In genomic region chr9:110071843-110072242, GRCm38 (mm10) we compare ENCODE assay signal across 8 mouse cellular contexts. TPM values are rescaled to one million over a fixed set of nuclear protein-coding genes. Genes with fewer than 3 reads are reported as not detected.
DNase-seq lines count a peak whose midpoint lies in the region; ATAC-seq and TF ChIP-seq lines count a peak whose summit lies in the region.

No protein-coding gene starts in this region.

- H3K4me3 ChIP-seq in gastrocnemius, adult 2 months, result no peak overlapping the region
- no peak overlapping the region for H3K4me3 ChIP-seq in kidney, postnatal 0 days (replicated peaks; ENCODE audit: low read depth, low read length)
- no peak overlapping the region for H3K4me3 ChIP-seq in liver, embryonic 13.5 days (replicated peaks)
- no peak overlapping the region for H3K4me3 ChIP-seq in neural tube, embryonic 13.5 days

- H3K27me3 ChIP-seq in kidney, postnatal 0 days (ENCODE audit: insufficient read depth, low read length), result no peaks in the 10 kb centered on the region
- H3K27me3 ChIP-seq in liver, embryonic 13.5 days, result no peaks in the 10 kb centered on the region
- no peaks in the 10 kb centered on the region for H3K27me3 ChIP-seq in neural tube, embryonic 13.5 days

- intact Hi-C loops in gastrocnemius, adult 2 months (cut with DNase I), result loop anchor here (1.0 kb wide), 2 partner anchors 87 to 178 kb away; no protein-coding TSS in a partner anchor

- no peaks in the 10 kb centered on the region for H3K9me3 ChIP-seq in kidney, postnatal 0 days (replicated peaks; ENCODE audit: low read length)
- no peaks in the 10 kb centered on the region for H3K9me3 ChIP-seq in liver, embryonic 13.5 days (replicated peaks)
- H3K9me3 ChIP-seq in neural tube, embryonic 13.5 days, result no peaks in the 10 kb centered on the region

- 0% methylated on average over 1 of the region's 1 CpGs for WGBS in kidney, postnatal 0 days
- 3% methylated on average over 1 of the region's 1 CpGs for WGBS in liver, embryonic 13.5 days (ENCODE audit: insufficient replicate concordance)
- 0% methylated on average over 1 of the region's 1 CpGs for WGBS in neural tube, embryonic 13.5 days

- H3K4me2 ChIP-seq in kidney, postnatal 0 days (ENCODE audit: low read length), result no peak overlapping the region
- no peak overlapping the region for H3K4me2 ChIP-seq in liver, embryonic 13.5 days
- no peak overlapping the region for H3K4me2 ChIP-seq in neural tube, embryonic 13.5 days

- 0 out of 2 replicates have a peak, but pooled peaks cover 40% of the 10 kb centered on the region for H3K36me3 ChIP-seq in kidney, postnatal 0 days (ENCODE audit: insufficient read depth, low read length)
- peaks cover 12% of the 10 kb centered on the region for H3K36me3 ChIP-seq in liver, embryonic 13.5 days
- peaks cover 83% of the 10 kb centered on the region for H3K36me3 ChIP-seq in neural tube, embryonic 13.5 days

- peak; percentile 66 for DNase-seq in CD4-positive helper T cell, adult 2 months (ENCODE audit: low read depth, low spot score)
- peak; percentile 83 for DNase-seq in ZHBTc4 (ENCODE audit: low read depth, low spot score)
- peak; percentile 88 to 92 for DNase-seq in cerebellum, postnatal 36 days
- DNase-seq in gastrocnemius, adult 2 months, result peak; percentile 75
- DNase-seq in kidney, postnatal 0 days (ENCODE audit: low spot score), result peak; percentile 84
- peak; percentile 46 for DNase-seq in liver, embryonic 13.5 days
- DNase-seq in thymus, postnatal 14 days, result peak; percentile 91

- H3K27ac ChIP-seq in gastrocnemius, adult 2 months, result peak overlapping the region; percentile 69; the same call in 1 of the 2 replicates
- H3K27ac ChIP-seq in kidney, postnatal 0 days, result no peak overlapping the region
- H3K27ac ChIP-seq in liver, embryonic 13.5 days, result no peak overlapping the region
- 0 out of 2 replicates have a peak overlapping the region, but pooled peaks have one; percentile 11 for H3K27ac ChIP-seq in neural tube, embryonic 13.5 days (replicated peaks)

- H3K9ac ChIP-seq in kidney, postnatal 0 days (ENCODE audit: low read depth, low read length), result no peak overlapping the region
- no peak overlapping the region for H3K9ac ChIP-seq in liver, embryonic 13.5 days
- H3K9ac ChIP-seq in neural tube, embryonic 13.5 days, result no peak overlapping the region

- ATAC-seq in kidney, postnatal 0 days (replicated peaks; ENCODE audit: low FRiP score, low read depth), result peak; percentile 21; the same call in 1 of the 2 replicates
- no peak for ATAC-seq in liver, embryonic 13.5 days (ENCODE audit: low read depth)
- peak; percentile 36; the same call in 1 of the 2 replicates for ATAC-seq in neural tube, embryonic 13.5 days (ENCODE audit: low read depth)

- peak; percentile 86 for TF ChIP-seq CTCF in gastrocnemius, adult 2 months (IDR thresholded peaks at IDR 0.05)
- peak; percentile 94 for TF ChIP-seq CTCF in kidney, postnatal 0 days (IDR thresholded peaks at IDR 0.05; ENCODE audit: low read depth)

- H3K4me1 ChIP-seq in kidney, postnatal 0 days (replicated peaks; ENCODE audit: insufficient read depth, low read length), result no peaks in the 10 kb centered on the region
- H3K4me1 ChIP-seq in liver, embryonic 13.5 days (replicated peaks), result no peaks in the 10 kb centered on the region
- no peaks in the 10 kb centered on the region for H3K4me1 ChIP-seq in neural tube, embryonic 13.5 days (replicated peaks)

RNA-seq across cellular contexts. Expression of gene Smarcc1, which starts 45.7 kb away (rescaled TPM):
- total RNA-seq in gastrocnemius, adult 2 months (2021), result 10 to 100 TPM; 21.0 to 25.6 TPM
- polyA plus RNA-seq in kidney, postnatal 0 days (2015; fragmentation: Nextera tagmentation; extraction: Ambion mirVana), result 58.1 and 63.8 TPM in 2 replicates
- 43.4 and 54.5 TPM in 2 replicates for polyA plus RNA-seq in liver, embryonic 13.5 days (2015; fragmentation: Nextera tagmentation; extraction: Ambion mirVana)
- polyA plus RNA-seq in neural tube, embryonic 13.5 days (2015; fragmentation: Nextera tagmentation; extraction: Ambion mirVana), result 111 and 128 TPM in 2 replicates

RNA-seq across cellular contexts. Expression of gene Dhx30, which starts 45.8 kb away (rescaled TPM):
- total RNA-seq in gastrocnemius, adult 2 months (2021), result 10 to 100 TPM; 28.2 to 35.5 TPM
- polyA plus RNA-seq in kidney, postnatal 0 days (2015; fragmentation: Nextera tagmentation; extraction: Ambion mirVana), result 86.5 and 88.9 TPM in 2 replicates
- 40.3 and 49.1 TPM in 2 replicates for polyA plus RNA-seq in liver, embryonic 13.5 days (2015; fragmentation: Nextera tagmentation; extraction: Ambion mirVana)
- 155 and 188 TPM in 2 replicates for polyA plus RNA-seq in neural tube, embryonic 13.5 days (2015; fragmentation: Nextera tagmentation; extraction: Ambion mirVana)

Comparison
In these comparisons a context has a peak if more than half of its experiments do, and no peak if none do; other contexts are left out.
1. H3K27ac ChIP-seq: peak in gastrocnemius, adult 2 months (single experiment) and neural tube, embryonic 13.5 days (single experiment); none in kidney, postnatal 0 days (single experiment) and liver, embryonic 13.5 days (single experiment).
2. Peak in every context shown above with its lines, with median percentiles within 50 percentile points of each other: DNase-seq.